Mouse (Mus musculus): ENCODE results near the gene Vmn1r167.
"Not testable (repeated sequence)": the region's sequence is repeated elsewhere in the genome, so short reads cannot be mapped to it uniquely, and the experiment has no call there.

Gene Vmn1r167

GRCm38 (mm10) chr7:23507106-23507505 lies at the start of gene Vmn1r167:
Gene Vmn1r167 (minus strand): TSS chr7:23507206.
- DNase-seq: not testable (repeated sequence)

- DNase-seq: not testable (repeated sequence)
Measured at GRCm38 (mm10) chr7:23539432-23539831, 32.4 kb upstream of the Vmn1r167 start, which contains the start of gene Vmn1r168. Gene Vmn1r168 (plus strand): TSS chr7:23539732.

- not testable (repeated sequence) for DNase-seq
Measured at GRCm38 (mm10) chr7:23472886-23473285, 34.1 kb downstream of the Vmn1r167 start.

- DNase-seq: not testable (repeated sequence)
Measured at GRCm38 (mm10) chr7:23470832-23471231, 36.2 kb downstream of the Vmn1r167 start.

GRCm38 (mm10) chr7:23470201-23470600 lies 36.8 kb downstream of the Vmn1r167 start:
- not testable (repeated sequence) for DNase-seq

Data from lung, postnatal 4 days (tissue).